Mouse (Mus musculus) spleen, postnatal 4 days (tissue): ENCODE results near the gene Armt1.

Experiments
- DNase-seq, 2 experiments: peaks; one replicate each; pipeline ENCODE4 v3.0.0; 2022; ENCODE audit warnings: low spot score in 2 of 2

Gene Armt1

DNA sequence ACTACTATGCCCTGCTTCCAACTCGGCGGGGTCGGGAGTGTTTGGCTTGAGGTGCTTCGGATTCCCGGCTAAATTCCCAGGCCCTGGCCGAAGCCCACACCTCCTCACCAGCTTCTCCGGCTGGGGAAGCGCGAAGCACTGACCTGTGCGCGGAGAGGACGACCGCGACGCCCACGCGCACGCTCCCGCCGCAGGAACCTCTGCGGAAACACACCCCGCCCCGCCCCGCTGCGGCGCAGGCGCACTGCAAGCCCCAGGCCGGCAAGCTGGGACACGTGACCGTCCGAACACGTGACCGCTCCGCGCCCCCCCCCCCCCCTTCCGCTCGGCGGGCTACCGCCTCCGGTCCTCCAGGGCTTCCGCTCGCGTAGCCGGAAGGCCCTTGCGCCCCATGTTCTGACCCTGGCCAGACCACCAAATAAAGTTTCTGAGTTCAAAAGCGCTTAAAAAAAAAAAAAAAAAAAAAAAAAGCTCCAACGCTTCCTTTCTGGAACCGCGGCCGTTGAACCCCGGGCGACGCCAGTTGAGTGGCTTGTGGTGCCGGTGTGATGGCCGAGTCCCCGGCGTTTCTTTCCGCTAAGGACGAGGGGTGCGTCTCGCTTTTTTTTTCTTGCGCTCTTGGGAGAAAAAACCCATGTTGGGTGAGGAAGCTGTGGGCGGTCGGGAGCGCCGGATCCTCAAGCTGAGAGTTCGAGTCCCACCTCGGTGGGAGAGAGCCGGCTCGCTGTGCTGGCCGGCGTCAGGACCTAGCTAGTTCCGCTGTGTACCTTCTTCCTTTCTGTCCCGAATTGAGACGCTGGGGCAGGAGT is at the start of gene Armt1, which contains the start of gene Rmnd1:
Gene Armt1 (plus strand): TSS at position 345 of the 809 bp plus-strand sequence.
Gene Rmnd1 (minus strand): TSS at position 266 of the 809 bp plus-strand sequence.
- peak; percentile 94 to 97 for DNase-seq

DNA sequence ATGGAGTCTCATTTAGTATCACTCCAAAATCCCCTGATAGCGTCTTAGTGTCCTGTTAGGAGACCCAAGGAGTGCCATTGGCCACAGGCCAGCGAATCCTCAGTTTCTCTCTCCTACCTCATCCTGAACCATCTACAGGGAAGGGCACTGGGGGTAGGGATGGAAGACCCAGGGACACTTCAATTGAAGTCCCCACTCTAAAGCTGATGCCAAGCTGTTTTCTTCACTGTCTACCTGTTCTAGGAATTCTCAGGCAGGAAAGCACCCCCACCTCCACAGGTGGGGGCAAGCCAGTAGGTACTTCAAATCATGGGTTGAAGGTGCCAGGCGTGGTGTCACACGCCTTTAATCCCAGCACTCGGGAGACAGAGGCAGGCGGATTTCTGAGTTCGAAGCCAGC is 48.0 kb upstream of the Armt1 start:
- no peak for DNase-seq

GRCm38 (mm10) chr10:4386609-4387591 is 45.4 kb upstream of the Armt1 start:
- peak; percentile 93 to 95 for DNase-seq

DNA sequence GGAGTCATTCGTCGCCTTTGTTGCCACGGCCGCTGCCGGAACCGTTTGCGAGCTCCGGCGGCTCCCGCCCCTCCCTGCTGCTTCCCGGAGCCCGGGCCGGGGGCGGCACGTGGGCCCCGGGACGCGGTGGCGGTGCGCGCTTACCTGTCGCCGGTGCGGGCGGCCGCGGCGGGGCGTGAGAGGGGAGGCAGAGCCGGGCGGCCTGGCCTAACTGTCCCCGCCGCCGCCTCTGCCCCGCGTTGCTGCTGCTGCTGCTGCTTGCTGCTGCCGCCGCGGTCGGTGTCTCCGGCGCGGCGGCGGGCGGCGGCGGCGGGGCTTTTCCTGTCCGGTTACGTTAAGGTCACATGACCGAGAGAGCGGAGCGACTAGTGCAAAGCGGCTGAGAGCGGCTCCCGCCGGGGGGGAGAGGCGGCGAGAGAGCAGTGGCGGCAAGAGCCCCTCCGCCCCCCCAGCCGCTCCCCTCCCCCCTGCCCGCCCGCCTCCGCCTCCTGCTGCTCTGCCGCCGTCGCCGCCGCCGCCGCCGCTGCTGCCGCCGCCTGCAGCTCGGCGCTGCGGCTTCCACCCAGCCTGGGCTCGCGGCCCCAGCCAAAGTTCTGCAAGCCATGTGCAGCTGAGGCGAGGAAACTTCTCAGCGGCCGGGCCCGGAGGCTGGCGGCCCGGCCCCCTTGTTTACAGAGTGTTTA is 44.4 kb upstream of the Armt1 start, which contains the start of gene Zbtb2:
Gene Zbtb2 (minus strand): TSS at position 408 of the 683 bp plus-strand sequence.
- peak; percentile 66 to 84 for DNase-seq

DNA sequence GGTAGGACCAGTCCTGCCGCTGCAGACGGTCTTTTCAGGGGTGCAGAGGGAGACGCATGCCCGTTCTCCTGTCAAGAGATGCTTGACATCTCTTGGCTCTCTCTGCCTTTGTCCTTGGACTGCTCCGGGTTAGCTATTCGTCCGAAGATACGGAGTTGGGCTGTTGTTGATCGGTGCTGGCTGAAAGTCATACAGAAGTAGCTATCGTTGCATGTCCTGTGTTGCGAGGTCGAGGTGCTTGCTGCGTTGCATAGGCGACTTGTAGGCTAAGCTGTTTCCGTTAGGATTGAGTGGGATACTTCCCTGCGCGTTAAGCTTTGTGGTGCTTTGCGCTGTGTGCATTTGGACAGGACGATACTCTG is 43.9 kb upstream of the Armt1 start:
- DNase-seq, result peak in 1 of 2 experiments; percentile 68

DNA sequence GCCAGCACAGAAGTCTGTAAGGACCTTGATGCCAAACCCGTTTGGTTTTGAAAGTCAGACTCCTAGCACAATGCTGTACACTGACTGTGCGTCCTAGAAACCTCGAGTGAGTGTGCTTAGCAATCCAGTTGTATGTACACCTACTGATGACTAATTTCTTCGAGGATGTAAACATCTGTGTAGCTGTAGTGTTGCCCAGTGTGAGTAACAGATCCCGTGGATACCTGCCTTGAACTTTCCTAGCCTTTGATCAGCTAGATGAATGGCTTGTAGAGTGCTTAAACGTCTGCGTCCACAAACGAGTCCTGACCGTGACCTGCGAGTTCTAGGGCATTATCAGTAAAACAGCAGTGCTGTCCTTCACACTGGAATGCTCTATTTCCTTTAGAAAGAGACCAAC is 43.2 kb upstream of the Armt1 start:
- no peak for DNase-seq

- DNase-seq, result no peak
Measured at GRCm38 (mm10) chr10:4389461-4390112, 42.7 kb upstream of the Armt1 start.

GRCm38 (mm10) chr10:4390550-4390949 is 41.7 kb upstream of the Armt1 start:
- DNase-seq, result no peak

DNA sequence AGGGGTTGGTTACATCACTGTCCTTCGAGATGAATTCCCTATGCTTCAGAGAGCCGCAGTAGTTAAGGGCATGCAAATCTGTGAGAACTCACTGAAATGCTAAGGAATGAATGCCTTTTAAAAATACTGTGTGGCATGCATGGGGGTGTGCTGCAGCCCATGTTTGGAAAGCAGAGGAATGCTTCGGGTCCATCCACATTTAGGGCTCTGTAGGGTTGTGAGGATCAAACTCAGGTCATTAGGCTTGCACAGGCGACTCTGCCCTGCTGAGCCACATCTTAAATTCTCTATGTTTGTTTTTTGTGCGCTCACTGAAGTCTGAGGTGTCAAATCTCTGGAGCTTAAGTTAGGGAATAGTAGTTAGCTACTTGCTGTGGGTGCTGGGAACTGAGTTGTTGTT is 41.2 kb upstream of the Armt1 start:
- DNase-seq, result no peak

DNA sequence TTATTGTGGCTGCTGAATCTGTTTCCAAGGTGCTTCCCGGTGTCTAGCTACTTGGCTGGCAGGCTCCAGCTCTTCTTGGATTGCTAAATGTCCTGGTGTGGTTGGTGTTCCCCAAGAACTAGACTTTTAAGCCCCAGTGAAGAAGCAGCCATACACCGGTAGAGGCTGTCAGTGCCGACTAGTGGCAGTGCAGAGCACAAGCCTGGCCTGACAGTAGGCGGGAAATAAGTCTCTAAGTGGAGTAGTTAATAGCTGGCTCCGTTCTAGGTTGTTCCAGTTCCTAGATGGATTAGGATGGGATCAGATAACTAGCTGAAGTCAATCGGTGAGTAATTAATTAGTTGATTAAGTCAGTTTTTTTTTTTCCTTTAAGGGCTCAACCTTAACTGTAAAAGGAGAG is 40.4 kb upstream of the Armt1 start:
- DNase-seq, result no peak

DNA sequence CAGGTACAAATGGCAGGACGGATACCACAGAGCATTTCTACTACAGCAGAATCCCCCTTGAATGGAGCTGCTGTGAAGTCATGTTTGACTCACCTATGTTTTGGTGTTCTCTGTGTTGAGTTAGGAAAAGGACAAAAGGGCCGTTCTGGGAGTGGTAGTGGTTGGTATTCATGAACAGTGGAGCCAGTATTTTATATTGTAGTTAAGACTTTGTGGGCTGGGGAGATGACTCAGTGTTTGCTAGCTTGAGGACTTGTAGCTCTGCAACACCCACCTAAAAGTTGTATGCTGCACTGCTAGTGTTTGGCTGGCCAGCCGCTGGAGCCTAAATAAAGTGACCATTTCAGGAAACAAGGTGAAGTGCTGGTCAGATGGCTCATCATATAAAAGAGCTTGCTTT is 36.9 kb upstream of the Armt1 start:
- DNase-seq, result no peak

DNA sequence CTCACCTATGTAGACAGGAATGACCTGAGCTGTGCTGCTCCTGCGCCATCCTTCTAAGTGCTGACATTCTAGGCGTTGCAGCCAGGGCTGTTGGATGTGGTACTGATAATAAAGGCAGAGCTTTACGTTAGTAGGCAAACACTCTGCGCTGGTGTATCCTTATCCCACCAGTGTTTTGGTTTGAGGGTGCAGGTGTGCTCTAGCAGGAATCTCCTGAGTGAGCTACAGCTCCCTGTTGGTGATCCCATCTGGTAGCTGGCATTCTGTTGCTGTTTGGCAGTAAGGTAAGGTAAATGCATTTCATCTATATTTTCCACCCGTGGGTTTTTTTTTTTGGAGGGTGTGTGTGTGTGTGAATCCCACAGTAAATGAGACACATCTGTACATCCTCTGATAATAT is 34.2 kb upstream of the Armt1 start:
- no peak for DNase-seq

- DNase-seq, result peak in 1 of 2 experiments; percentile 25
Measured at GRCm38 (mm10) chr10:4404895-4405491, 27.3 kb upstream of the Armt1 start.

DNA sequence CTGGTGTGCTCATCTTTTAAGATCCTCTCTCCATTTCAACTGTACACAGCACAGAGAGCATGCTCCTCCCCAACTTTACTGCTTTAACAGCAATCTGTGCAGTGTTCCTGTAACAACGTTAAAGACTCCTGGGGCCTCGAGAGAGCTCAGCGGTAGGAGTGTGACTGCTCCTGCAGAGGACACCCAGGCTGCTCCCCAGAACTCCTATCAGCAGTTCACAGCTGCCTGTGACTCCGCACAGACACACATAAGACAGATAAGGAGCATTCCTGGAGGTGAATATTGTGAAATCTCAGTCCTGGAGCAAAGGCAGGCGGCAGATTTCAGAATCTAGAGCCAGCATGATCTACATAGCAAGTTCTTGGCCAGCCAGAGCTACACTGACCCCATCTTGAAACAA is 26.8 kb upstream of the Armt1 start:
- no peak for DNase-seq

DNA sequence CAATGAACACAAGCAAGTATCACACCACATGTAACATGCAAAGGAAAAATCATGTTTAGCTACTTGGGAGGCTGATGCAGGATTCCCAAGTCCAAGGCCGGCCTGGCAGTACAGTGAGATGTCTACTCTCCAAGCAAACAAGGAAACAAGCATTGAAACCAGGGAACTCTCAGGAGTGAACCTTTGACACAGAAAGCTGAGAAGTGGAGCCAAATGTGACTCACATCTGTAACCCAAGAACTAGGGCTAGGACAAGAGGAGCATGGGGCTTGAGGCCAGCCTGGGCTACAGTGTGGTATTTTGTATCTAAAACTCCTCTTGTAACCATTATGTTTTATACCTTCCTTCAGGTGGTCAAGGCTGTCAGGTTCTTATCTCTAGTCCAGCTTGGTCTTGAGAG is 25.1 kb upstream of the Armt1 start:
- DNase-seq, result no peak

DNA sequence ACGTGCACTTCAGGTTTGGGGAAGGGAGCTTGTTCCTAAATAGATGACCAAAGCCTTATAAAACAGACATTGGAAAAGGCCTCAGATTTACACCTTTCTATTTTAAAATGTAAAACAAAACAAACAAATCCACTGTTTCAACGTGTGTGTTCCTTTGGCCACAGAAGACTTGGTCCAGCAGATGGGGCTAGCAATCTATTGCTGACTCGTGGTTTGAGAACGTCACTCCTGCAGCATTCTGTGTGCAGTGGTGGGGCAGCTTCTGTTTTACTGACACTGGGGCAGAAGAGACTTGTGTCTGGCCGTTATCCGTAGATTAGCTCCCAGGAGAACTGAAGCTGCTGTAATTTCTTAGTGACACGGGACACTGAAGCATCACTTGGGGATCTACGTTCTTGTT is 7.0 kb upstream of the Armt1 start:
- no peak for DNase-seq

DNA sequence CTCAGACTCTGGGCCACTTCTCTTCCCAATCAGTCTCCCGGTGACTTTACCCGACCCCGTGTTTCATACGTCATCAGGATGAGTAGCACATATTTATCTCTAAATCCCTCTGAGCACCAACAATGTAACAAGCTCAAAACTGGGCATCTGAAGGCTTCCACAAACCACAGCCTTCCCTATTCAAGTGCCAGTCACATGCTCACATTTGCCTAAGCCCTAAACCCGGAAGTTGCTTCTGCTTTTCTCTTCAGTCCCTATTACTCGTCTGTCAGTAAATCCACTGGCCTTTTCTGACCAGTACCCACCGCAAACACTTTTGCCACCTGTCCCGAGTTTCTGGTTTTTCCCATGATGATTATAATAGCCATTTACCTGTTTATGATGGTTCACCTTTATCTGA is 1.9 kb upstream of the Armt1 start:
- DNase-seq, result no peak

- no peak for DNase-seq
Measured at GRCm38 (mm10) chr10:4430826-4431225, 1.4 kb upstream of the Armt1 start.

- no peak for DNase-seq
Measured at GRCm38 (mm10) chr10:4431746-4432122, 533 bp upstream of the Armt1 start.

GRCm38 (mm10) chr10:4432996-4433755 is 909 bp downstream of the Armt1 start:
- no peak for DNase-seq
